Mouse (Mus musculus): ENCODE results near the gene Fap.

Fap gene

DNA sequence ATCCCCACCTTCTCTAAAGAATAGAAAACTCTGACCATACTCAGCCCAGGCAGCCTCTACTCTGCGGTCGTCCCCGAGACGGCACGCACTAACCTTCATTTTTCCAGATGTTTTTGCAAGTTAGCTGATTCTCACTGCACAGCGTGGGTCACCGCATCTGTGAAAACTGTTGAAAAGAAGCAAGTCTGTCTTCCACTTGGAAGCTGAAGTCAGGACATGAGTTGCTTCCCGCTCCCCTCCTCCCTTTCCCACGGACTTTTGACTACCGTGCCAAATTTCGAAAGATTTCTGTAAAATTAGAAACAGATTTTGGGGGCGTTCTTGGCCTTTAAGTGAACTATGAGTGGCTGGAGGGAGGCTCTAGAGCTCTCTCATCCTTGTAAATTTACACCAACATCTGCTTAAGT is at the start of gene Fap:
TSS of gene Fap (minus strand) at position 323 of the 407 bp plus-strand sequence.
- DNase-seq (ENCODE audit: low read depth), result peak; percentile 80

GRCm38 (mm10) chr2:62623024-62623441 is 49.2 kb upstream of the Fap start:
- DNase-seq (ENCODE audit: low read depth), result peak; percentile 18

GRCm38 (mm10) chr2:62619679-62620078 is 45.8 kb upstream of the Fap start:
- no peak for DNase-seq (ENCODE audit: low read depth)

DNA sequence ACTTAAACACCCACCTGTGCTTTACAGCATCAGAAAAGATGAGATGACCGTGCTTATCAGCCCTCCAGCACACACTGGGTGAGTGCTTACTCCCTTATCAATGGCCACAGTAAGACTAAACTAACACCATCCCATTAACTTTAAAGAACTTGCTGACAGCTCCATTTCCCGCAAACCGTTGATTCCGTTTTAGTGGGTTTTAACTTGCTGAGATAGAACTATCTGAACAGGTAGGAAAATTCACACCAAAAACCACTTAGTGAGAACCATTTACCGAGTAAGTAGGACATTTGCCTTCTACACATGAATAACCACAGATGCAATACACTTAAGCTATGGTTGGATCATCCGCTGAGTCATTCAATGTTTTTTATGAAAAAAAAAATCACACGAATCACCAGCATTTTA is 45.1 kb upstream of the Fap start:
- DNase-seq (ENCODE audit: low read depth), result no peak

- no peak for DNase-seq (ENCODE audit: low read depth)
Observed at GRCm38 (mm10) chr2:62613133-62613532, 39.3 kb upstream of the Fap start.

GRCm38 (mm10) chr2:62606205-62606604 is 32.3 kb upstream of the Fap start:
- DNase-seq (ENCODE audit: low read depth), result no peak

DNA sequence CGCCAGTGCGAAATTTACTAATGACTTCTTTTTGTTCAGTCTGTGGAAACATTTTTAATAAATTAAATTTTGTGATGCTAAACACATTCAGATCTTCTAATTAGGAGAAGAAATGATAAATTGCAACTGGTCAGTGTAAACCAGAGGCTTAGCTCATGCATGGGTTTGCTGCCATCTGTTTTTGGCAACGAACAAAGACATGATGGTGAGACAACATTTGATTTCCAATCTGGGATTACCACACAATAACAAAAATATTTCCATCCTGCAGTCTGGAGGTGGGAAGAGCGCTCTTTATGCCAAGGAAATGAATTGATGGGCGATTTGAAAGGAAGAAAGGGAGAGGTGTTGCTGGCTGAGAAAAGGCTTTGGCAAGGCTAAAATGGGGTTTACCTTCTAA is 29.7 kb upstream of the Fap start:
- DNase-seq (ENCODE audit: low read depth), result no peak

DNA sequence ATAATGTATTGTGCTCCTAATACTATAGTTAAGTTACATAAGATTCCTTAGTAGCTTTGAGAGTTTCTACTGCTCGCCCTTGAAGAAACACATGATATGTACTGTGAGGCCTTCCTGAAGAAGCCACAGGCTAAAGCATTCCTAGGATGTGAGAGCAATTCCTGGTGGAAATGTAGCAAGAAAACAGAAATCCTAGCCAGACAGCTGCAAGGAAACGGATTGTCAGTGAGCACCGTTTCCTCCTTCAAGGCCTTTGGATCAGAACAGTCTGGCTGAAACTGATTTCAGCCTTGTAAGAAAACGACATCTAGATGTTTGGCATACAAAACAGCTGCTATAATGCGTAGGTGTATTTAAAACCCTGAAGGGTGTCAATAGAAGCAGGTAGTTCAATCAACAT is 22.7 kb upstream of the Fap start:
- DNase-seq (ENCODE audit: low read depth), result no peak

- no peak for DNase-seq (ENCODE audit: low read depth)
Observed at GRCm38 (mm10) chr2:62594491-62594890, 20.6 kb upstream of the Fap start.

DNA sequence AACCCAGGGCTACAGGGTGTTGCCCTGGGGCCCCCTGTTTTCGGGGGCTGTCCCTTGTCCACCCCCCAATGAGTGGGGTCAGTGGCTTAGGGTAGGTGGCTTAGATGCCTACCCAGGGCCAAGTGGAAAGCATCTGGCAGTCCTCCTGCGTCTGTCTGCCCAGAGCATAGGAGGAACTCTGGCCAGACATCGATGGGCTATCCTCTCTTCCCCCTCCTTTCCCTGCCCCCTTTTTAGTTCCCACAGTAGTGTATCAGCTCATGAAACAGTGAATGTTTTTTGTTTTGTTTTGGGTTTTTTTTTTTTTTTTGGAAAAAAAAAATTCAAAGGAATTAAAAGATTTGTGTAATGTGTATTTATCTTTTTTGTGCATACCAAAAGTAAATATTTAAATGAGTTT is 17.7 kb upstream of the Fap start:
- no peak for DNase-seq (ENCODE audit: low read depth)

DNA sequence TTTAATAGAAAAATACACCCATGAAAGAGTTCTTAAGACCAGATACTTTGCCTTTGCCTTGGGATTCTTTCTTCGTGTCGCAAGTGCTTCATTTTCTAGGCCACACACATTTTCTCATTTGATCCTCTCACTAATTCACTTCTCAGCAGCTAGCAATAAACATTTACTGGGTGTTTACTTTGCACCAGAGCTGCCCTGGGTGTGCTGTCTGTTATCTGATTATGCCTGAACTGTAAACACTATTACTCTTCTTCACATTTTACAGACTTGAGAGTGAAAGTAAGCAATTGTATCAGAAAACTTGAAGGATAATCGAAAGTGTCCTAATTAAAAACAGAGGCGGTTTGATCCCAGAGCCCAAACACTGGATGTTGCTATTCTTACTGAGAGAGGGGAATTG is 15.5 kb upstream of the Fap start:
- no peak for DNase-seq (ENCODE audit: low read depth)

GRCm38 (mm10) chr2:62585769-62586168 is 11.9 kb upstream of the Fap start:
- no peak for DNase-seq (ENCODE audit: low read depth)

DNA sequence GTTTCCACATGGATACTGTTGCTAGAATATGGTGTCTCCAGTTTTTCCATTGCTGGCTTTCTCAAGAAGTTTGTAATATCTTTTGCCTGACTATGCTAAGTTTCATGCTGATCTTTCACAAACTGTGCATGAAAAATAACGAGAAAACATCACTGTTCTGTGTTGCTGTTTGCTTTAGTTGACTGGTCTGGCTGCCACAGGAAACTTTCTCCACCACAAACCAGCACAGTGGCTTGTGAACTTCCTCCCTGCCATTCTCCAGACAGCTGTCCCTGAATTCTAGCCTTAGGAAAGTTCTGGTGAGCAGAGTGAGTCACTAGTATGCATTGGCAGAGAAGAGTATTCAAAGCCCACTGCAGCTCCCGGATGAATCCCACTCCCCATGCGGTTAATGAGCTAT is 1.1 kb upstream of the Fap start:
- DNase-seq (ENCODE audit: low read depth), result no peak

- DNase-seq (ENCODE audit: low read depth), result no peak
Observed at GRCm38 (mm10) chr2:62574250-62574649, 375 bp upstream of the Fap start.

- DNase-seq (ENCODE audit: low read depth), result peak; percentile 38
Observed at GRCm38 (mm10) chr2:62573099-62573752, 649 bp downstream of the Fap start.

- no peak for DNase-seq (ENCODE audit: low read depth)
Observed at GRCm38 (mm10) chr2:62564687-62565086, 9.2 kb downstream of the Fap start.

DNA sequence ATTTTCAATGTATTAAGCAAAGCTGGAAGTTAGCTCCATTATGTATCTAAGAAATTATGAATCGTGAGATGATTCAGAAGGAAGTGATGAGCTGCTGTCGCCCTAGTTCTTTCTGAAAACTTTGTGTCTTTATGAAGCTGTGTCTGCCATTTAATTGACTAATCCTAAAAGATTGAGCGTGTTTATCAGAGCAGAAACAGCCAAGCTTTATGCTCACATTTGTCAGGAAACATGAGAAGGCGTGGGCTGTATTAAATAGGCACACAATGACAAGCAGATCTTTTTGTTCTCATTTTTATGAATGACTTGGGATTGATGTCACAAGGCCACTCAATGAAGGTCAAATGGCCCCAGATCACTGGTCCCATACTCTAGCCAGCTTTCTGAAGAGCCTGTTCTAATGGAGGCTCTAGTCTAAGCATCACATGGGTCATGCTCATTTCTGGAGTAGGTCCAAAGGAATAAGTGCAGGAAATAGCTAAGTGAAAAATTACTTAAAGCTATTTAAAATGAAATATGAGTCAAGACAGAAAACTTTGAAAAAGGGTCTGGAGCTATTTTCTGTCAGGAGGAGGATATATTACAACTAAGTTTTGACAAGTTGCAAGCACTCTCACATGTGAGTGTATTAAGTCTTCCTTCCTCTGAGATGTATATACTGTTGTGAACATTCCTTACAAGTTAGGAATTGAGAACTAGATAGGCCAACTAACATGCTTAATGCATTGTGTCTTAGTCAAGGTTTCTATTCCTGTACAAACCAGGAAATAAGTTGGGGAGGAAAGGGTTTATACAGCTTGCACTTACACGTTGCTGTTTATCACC is 11.0 kb downstream of the Fap start:
- DNase-seq (ENCODE audit: low read depth), result no peak

DNA sequence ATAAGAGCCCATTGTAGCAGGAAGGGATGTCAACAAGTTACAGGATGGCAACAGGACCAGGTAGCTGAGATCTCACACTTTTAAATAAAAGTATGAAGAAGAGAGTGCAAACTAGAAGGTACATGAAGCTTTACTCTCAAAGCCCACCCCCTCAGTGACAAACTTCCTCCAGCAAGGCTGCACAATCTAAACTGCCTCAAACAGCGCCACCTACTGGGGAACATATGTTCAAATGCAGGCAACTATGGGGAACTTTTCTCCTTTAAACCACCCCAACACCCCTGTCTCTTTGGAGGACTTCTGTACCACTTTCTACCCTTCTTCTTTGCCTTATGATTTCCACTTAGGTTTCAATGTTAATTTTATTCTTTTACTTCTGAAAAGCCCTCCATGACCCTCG is 16.5 kb downstream of the Fap start:
- DNase-seq (ENCODE audit: low read depth), result no peak

DNA sequence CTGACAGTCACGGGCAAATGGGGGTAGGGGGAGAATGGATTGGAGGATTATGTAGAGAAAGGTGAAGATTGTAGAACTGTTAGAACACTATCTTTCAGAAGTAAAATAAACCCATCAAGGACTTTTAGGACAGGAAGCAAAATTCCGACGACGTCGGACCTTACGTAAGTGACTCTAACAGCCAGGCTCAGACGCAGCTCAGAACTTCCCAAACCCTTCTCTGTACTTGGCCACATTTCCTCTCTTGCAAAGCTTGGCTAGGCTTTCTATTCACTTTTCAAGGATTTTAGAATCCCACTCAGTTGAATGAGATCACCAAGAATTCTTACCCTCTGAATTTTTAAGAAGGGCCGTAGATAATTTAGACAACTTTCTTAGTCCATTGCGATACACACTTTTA is 17.5 kb downstream of the Fap start:
- no peak for DNase-seq (ENCODE audit: low read depth)

- DNase-seq (ENCODE audit: low read depth), result peak; percentile 8
Observed at GRCm38 (mm10) chr2:62549659-62550058, 24.2 kb downstream of the Fap start.

DNA sequence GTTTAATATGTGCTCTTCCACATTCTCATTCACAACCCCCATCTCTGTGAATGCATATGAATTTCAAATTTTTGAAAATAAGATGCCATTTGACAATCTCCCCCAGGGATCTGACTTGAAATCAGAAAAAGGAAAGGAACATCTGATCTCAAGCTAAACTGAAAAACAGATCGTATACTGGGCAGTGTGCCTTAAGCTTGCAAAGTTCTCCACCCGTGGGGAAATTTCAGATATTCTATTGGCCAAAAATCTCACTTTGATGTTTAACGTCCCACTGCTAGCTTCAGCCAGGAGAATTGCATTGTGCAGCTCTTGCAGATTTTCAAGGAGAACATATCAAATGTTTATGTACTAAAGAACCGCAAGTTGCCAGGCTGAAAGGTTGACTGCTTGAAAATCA is 24.7 kb downstream of the Fap start:
- DNase-seq (ENCODE audit: low read depth), result no peak

DNA sequence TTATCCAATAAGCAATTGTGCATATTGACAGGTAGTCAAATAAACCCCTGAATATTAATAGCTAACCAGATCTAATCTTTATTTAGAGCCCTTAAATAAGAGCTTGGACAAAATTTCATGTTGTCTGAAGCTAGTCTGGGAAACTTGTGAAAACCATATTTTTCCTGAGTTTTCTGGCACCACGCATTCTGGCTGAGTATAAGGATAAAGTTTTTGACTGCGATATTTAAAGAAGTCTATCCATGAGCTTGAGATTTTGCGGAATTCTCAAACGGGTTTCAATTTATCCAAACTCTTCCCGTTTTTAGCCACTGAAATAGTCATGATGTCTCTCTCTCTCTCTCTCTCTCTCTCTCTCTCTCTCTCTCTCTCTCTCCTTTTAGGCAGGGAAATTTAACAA is 25.8 kb downstream of the Fap start:
- no peak for DNase-seq (ENCODE audit: low read depth)

DNA sequence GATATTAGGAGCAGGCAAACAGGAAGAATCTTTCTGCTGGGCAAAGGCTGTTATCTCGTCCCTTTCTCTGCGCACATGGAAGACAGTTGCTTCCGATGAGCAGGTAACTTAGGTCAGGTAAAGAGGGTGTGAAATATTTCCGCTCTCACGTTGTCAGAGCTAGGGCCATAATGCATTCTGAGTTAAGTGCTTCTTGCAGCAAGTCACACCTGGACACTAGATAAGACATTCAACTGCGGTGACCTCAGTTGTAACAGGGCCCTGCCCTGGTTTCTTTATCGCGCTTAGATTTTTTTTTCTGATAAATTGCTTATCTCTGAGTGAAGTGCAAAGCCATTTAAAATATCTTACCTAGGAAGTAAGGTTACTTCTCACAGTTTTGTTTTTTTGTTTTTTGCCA is 38.4 kb downstream of the Fap start:
- DNase-seq (ENCODE audit: low read depth), result no peak

DNA sequence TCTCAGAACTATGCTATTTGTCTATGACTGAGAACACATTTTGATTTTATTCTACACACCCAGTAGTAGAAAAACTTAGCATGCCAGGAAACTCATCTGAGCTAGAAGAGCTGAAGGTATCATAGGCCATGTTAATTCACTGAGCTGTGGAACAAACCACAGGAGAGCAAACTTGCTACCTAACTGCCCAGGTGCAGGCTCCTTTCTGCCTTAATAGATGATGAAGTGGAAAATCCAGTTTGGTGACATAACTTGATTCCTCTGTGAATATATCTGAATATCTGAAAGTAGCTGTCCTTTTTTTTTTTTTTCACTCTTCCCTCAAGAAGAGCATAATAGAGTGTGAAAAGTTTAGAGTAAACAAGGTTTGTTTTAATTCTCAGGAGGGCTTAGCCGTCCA is 42.8 kb downstream of the Fap start:
- no peak for DNase-seq (ENCODE audit: low read depth)
